Mouse (Mus musculus): ENCODE data around the gene Ctnnal1.

Ctnnal1 gene

DNA sequence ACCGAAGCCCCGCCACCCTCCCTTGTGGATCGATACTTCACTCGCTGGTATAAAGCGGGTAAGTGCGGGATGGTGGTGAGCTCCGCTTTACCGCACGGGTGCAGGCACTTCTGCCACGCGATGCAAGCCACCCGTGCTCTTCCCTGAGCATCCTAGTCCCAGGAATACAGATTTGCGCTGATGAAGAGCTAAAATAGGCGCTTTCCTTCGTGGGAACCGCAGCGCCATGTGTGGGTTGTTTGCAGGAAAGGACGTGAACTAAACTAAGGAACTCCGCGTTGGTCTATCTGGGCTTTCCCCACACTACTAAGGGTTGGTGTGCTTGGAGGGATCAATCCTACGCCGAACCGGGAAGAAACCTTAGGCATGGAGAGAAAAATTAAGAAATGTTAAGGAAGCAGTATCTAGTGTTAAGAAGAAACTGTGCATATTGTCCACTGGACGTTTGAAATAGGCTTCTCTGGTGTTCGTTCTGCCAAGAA, 62.3 kb downstream of the Ctnnal1 start:
- DNase-seq (ENCODE audit: low read depth, low spot score), result no peak

DNA sequence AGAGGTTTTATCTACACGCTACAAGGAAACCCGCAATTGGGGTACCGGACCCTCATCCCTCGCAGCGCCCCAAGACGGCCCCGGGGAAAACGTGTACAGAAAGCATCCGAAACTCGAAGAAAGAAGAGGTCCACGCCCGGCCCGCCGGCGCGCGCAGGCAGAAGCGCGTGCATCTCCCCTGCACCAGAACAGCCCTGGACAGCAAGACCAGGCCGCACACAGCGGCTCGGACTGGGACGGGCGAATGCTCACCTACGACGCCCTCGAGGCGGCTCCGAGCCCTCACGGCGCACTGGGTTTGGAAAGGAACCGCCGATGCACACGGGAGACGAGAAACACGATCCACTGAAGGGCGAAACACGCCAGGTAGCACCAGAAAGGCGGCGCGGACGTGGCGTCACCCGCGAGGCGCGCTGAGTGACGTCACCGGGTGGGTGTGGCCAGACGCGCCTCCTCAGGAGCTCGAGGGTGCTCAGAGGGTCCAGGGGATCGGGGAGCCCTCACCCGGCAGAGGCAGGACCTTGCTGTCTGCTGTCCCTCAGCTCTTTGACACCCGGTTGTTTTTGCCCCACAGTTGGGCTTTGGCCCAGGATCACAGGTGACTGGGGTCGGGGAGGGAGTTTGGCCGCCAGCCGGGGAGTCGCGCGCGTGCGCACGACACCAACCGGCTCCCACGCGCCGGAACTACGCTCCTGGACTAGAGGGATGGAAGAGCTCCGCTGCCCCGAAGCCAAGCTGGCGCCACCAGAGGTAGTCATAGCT, 62.9 kb downstream of the Ctnnal1 start, which contains the start of the genes Elp1 and Fam206a:
Gene Elp1, minus strand, starts transcription at position 425 of the 762 bp plus-strand sequence.
Gene Fam206a, plus strand, starts transcription at position 439 of the 762 bp plus-strand sequence.
- DNase-seq (ENCODE audit: low read depth, low spot score), result peak; percentile 89

DNA sequence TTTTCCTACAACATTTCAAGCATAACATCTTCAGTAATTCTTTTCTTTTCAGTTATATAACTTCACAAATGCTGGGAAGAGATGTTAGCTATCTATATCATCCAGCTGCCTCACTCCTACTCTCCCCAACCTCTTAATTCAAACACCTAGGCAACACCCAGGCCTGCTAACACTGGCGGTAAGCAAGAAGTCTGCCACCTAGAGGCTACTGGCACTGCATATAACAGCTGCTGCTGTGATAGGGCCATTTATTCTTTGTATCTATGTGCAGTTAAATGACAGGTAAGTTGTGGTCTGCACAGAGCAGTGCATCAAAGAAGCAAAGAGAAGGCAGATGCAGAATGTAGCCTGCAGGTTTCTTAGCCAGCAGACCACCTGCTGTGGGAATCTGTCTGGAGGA, 73.6 kb downstream of the Ctnnal1 start:
- no peak for DNase-seq (ENCODE audit: low read depth, low spot score)

DNA sequence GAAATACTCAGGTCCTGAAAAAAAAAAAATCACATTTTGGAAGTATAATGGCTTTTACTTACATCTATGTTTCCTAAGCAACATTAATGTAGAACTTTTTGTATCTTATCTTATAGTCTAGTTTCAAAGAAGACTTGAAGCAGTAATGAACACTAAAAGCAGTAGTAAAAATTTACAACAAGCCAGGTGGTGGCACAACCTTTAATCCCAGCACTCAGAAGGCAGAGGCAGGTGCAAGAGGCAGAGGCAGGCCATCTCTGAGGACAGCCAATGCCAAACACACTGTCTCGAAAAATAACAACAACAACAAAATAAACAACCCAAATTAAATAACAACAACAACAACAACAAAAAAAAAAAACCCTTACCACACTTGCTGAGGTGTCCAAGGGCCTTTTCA, 93.9 kb downstream of the Ctnnal1 start:
- DNase-seq (ENCODE audit: low read depth, low spot score), result no peak

DNA sequence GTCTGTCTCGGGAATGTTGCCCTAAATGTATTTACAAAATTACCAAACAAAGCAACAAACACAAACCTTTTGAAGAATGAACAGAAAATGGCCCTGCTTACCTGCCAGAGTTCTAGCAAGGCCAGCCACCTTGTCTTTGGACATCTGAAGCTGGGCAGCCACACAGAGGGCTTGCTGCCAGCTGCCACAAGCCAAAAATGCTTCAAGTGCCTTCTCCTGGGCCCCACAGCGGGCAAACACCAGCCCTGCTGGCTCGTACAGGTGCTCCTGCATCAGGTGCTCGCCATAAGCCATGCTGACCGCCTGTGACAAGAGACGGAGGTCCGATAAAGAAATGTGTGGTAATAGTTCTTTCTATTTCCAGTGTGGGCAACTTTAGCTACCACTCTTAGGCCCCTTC, 96.1 kb downstream of the Ctnnal1 start:
- no peak for DNase-seq (ENCODE audit: low read depth, low spot score)

DNA sequence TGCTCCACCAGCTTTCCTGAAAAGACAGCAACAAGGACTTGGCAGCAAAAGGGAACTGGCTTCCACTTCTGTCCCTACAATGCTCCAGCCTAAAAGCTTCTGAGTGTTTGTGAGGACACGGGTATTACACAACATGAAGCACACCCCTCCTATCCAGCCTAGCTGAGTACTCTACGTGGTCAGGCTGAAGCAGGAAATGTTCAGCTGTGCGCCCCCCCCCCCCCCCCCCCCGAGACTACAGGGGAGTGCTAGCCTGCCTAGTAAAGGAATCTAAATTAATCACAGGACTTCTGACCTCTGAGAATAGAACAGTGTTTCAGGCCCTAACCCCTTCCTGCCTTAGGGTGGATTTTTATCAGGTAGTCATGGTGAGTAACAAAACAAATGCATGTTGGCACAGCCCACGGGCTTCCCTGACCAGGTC, 97.1 kb downstream of the Ctnnal1 start:
- DNase-seq (ENCODE audit: low read depth, low spot score), result no peak
